Mouse (Mus musculus): ENCODE data around the gene Tmem72.

Gene Tmem72

GRCm38 (mm10) chr6:116649811-116650210 lies 66.9 kb downstream of the Tmem72 start:
- no peak for DNase-seq (ENCODE audit: low spot score in 2 of 2)

GRCm38 (mm10) chr6:116647763-116648162 lies 69.0 kb downstream of the Tmem72 start:
- no peak for DNase-seq (ENCODE audit: low spot score in 2 of 2)

DNA sequence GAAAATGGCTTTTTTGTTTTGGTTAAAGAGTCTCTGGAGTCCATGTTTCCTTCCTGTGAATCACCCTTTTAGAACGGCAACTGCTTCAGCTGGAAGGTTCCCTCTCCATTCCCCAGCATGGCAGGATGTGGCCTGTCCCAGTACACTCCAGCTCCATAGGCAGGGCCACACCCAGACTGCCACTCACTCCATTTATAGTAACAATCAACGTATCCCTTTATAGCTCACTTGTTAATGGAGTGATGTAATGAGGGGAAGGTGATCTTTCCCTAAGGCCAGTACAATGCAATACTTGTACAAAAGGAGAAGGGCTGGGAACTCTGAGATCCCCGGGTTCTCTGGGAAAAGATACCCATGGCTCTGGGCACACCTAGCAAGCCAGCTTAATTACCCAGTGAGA lies 72.4 kb downstream of the Tmem72 start:
- no peak for DNase-seq (ENCODE audit: low spot score in 2 of 2)

DNA sequence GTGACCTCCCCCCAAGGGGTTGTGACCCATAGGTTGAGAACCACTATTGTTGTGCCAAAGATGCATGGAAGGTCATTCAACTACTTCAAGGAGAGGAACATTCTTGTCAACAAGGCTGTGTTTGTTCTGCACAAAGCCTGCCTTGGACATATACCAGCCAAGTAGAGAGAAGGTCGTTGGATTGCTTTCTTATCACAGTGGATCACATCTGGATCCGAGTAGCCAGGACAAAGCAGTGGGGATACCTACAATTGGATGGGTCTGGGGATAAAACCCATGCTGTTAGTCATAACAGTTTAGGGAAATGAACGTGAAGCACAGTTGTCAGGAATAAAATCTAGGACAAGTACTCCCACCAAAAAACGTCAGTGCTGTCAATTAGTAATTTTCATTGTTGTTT lies 72.8 kb downstream of the Tmem72 start:
- DNase-seq (ENCODE audit: low spot score in 2 of 2), result no peak

DNA sequence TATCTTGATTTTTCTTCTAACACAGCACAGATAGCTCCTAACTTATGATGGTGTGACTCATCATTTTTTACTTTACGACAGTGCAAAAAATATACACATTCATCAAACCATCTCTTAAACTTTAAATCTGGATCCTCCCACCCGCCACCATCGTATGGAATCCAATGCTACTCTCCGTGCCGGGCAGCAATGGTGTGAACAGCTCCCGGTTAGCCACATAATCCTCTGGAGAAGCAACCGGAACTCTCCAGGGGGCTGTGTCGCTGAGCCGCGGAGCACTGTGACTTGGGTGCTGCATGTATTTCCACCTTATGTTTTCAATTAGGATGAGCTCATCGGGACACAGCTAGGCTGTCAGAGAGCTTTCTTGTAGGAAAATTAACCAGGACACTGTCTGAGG lies 73.8 kb downstream of the Tmem72 start:
- no peak for DNase-seq (ENCODE audit: low spot score in 2 of 2)

DNA sequence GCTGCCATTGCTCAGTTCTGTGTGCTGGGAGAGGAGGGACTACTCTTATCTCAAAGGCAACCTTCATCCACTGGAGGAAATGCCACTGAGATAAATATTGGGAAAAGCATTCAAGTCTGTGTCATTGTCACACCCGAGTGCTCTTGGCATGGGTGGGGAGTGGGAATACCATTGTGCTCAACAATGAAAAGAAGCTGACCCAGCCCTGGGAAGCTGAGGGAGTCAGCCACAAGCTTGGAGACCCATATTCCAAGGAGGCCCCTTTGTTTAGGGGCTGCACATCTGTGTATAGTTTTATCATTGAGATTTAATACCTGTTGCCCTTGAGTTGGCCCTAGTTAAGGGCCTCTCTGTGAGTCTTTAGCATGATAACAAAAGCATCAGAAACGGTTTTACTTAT lies 77.0 kb downstream of the Tmem72 start:
- no peak for DNase-seq (ENCODE audit: low spot score in 2 of 2)

GRCm38 (mm10) chr6:116638871-116639270 lies 77.8 kb downstream of the Tmem72 start:
- no peak for DNase-seq (ENCODE audit: low spot score in 2 of 2)

GRCm38 (mm10) chr6:116637496-116637895 lies 79.2 kb downstream of the Tmem72 start:
- no peak for DNase-seq (ENCODE audit: low spot score in 2 of 2)

DNA sequence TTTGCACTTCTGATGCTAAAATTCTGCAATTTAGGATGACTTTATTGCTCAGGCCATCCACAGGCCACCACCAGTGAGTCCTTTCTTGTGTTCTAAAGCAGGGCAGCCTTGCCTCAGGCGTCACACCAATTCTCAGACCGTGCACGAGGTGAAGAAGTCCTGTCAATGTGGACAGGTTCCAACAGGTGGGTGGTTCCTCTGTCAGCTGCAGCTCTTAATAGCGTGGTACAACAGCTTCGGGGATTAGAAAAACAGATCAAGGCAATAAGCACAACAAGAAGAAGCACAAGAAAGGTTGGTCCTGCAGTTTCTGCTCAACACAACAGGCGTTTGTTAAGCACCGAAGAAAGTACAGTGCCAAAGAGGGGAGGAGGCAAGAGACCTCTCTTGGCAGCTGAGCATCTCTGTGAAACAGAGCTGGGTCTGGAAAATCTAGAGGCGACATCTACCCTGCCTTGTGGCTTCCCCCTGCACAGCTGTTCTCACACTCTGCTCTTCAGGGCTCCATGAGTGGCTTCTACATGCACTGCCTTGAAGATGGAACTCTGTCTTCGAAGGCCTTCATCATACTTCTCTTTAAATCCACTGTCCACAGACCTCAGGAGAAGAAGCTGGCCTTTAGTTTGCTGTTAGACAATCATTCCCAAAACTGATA lies 80.0 kb downstream of the Tmem72 start:
- no peak for DNase-seq (ENCODE audit: low spot score in 2 of 2)

DNA sequence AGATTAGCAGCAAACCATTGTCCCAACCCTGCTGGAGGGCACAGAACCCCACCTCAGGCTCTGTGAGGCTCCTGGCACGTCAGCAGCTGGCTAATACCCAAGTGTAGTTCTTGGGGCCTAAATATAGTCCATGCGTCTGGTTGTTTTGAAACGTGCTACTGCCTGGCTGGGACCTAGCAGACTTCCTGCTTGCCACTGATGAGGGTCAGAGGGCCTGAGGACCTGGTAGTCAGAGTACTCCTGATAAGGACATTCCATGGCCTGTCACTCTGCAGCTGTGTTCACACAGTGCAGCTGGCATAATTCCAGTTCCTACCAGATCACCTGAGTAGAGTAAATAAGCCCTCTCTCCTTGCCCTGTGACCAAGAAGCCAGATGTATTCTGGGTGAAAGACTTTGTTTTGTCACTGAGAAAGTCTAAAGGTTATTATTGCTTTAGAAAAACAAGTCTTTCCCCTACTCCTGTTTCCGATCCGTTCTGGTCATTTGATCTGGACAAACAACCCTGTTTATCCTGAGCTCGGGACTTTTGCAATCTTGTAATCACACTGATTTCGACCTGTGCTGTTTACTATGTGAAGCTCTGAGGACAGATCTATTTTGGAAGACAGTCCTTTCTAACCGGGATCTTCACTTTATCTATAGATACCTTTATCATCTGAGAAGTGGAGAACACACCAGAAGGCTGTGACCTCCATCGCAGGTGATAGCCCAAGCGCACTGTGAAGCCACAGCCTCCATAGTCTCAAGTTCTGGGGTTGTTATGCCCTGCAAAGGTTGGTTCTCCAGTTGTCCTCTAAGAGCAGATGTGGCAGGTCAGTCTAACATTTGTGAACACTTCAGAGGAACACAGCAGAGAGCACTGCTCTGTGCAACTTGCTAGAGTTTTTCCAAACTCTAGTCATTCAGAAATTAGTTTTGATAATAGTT lies 81.2 kb downstream of the Tmem72 start:
- peak in 1 of 2 experiments; percentile 41 for DNase-seq (ENCODE audit: low spot score in 2 of 2)

DNA sequence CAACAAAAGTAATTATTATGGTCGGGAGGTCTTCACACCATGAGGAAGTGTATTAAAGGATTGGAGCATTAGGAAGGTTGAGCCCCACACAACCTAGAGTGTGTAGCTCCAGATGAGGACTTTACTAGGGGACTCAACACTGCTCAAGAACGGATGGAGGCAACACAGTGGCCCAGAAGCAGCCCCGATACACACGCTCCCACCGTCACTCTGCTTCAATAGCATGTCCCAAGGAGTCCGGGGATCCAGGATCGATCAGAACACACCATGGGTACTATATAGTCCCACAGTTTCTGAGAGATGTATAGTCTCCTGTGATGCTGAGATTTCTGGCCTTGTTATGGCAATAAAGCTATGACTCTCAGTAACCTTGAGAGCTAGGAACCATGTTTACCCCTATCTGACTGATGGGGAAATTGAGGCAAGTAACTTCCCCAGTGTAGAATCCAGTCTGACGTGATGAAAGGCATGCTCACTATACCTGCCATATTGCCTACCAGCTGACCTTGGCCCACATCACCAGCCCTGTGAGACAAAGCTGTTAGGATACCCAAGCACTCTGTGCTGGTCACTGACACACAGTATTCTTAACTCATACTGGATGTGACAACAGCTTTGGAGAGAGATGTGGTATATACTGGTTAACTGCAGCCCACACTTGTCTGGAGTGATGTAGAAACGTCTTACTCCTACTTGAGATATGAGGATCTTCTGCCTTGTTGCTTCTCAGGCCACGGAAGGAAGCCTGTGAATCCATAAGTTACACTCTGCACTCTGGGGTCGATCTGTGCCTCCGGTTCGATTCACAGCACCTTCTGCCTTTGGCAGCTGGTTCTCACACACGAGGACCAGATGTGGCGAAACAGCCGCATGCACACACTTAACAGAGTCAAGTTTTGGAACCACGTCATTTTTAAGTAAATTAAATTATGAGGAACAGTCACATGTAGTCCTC lies 82.7 kb downstream of the Tmem72 start:
- no peak for DNase-seq (ENCODE audit: low spot score in 2 of 2)

DNA sequence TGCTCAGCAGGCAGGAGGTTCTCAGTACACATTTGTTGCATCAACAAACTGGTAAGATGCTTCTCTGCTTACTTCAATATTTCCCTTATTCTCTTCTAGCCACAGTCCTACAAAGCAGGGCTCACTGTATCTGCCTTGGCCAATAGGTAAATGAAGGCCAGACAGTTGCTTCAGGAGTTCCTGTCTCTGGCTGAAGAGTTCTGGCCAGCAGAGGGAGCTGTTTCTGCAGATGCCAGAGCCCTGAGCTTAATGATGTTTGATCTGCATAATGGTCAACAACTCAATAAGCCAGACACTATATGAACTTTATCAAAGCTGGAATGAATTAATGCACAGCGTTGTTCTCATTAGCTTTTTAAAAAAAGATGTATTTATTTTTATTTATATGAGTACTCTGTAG lies 84.6 kb downstream of the Tmem72 start:
- DNase-seq (ENCODE audit: low spot score in 2 of 2), result peak in 1 of 2 experiments; percentile 76

- no peak for DNase-seq (ENCODE audit: low spot score in 2 of 2)
Measured at GRCm38 (mm10) chr6:116629766-116630165, 86.9 kb downstream of the Tmem72 start.

All from urinary bladder, postnatal 4 days (tissue).